Mouse (Mus musculus): ENCODE results near the gene Upp2. TPM values are rescaled to one million over a fixed set of nuclear protein-coding genes. Genes with fewer than 3 reads are reported as not detected.

Upp2 gene
- polyA plus RNA-seq, 1 experiment = 41.1 TPM

GRCm38 (mm10) chr2:58548943-58549342 lies 18.2 kb upstream of the Upp2 start:
- H3K4me3 ChIP-seq (ENCODE audit: insufficient read depth, low read length) = no peak overlapping the region
- H3K4me1 ChIP-seq (ENCODE audit: control insufficient read depth, insufficient read depth, low read length) = peaks cover 1% of the 10 kb centered on the region; the same call in 1 of the 2 replicates
- H3K27ac ChIP-seq (ENCODE audit: insufficient read depth, low read length) = no peak overlapping the region
- TF ChIP-seq POLR2A (IDR thresholded peaks at IDR 0.05; ENCODE audit: extremely low read depth, insufficient read depth, low read length) (no peak), CTCF (IDR thresholded peaks at IDR 0.05; ENCODE audit: extremely low read depth, insufficient read depth, low read length) (no peak)

- H3K4me3 ChIP-seq (ENCODE audit: insufficient read depth, low read length) = no peak overlapping the region
- TF ChIP-seq CTCF (IDR thresholded peaks at IDR 0.05; ENCODE audit: extremely low read depth, insufficient read depth, low read length) (no peak), POLR2A (IDR thresholded peaks at IDR 0.05; ENCODE audit: extremely low read depth, insufficient read depth, low read length) (no peak)
- H3K4me1 ChIP-seq (ENCODE audit: control insufficient read depth, insufficient read depth, low read length) = peaks cover 1% of the 10 kb centered on the region; the same call in 1 of the 2 replicates
- H3K27ac ChIP-seq (ENCODE audit: insufficient read depth, low read length) = no peak overlapping the region
These were observed 17.1 kb upstream of the Upp2 start for GRCm38 (mm10) chr2:58549960-58550359.

GRCm38 (mm10) chr2:58550488-58550887 lies 16.6 kb upstream of the Upp2 start:
- Histone ChIP-seq H3K4me1 (ENCODE audit: control insufficient read depth, insufficient read depth, low read length) (peaks cover 1% of the 10 kb centered on the region; the same call in 1 of the 2 replicates), H3K4me3 (ENCODE audit: insufficient read depth, low read length) (no peak overlapping the region), H3K27ac (ENCODE audit: insufficient read depth, low read length) (no peak overlapping the region)
- TF ChIP-seq CTCF (IDR thresholded peaks at IDR 0.05; ENCODE audit: extremely low read depth, insufficient read depth, low read length) = no peak

GRCm38 (mm10) chr2:58551866-58552265 lies 15.2 kb upstream of the Upp2 start:
- no peak for TF ChIP-seq POLR2A (IDR thresholded peaks at IDR 0.05; ENCODE audit: extremely low read depth, insufficient read depth, low read length)
- no peak for TF ChIP-seq CTCF (IDR thresholded peaks at IDR 0.05; ENCODE audit: extremely low read depth, insufficient read depth, low read length)

GRCm38 (mm10) chr2:58552296-58552695 lies 14.8 kb upstream of the Upp2 start:
- Histone ChIP-seq H3K4me1 (ENCODE audit: control insufficient read depth, insufficient read depth, low read length) (no peaks in the 10 kb centered on the region; the same call in 1 of the 2 replicates), H3K4me3 (ENCODE audit: insufficient read depth, low read length) (no peak overlapping the region), H3K27ac (ENCODE audit: insufficient read depth, low read length) (no peak overlapping the region)
- no peak for TF ChIP-seq POLR2A (IDR thresholded peaks at IDR 0.05; ENCODE audit: extremely low read depth, insufficient read depth, low read length)
- TF ChIP-seq CTCF (IDR thresholded peaks at IDR 0.05; ENCODE audit: extremely low read depth, insufficient read depth, low read length) = no peak

More at GRCm38 (mm10) chr2:58551866-58552265, 15.2 kb upstream of the Upp2 start:
- no peak overlapping the region for H3K27ac ChIP-seq (ENCODE audit: insufficient read depth, low read length)
- H3K4me3 ChIP-seq (ENCODE audit: insufficient read depth, low read length) = no peak overlapping the region
- H3K4me1 ChIP-seq (ENCODE audit: control insufficient read depth, insufficient read depth, low read length) = no peaks in the 10 kb centered on the region; the same call in 1 of the 2 replicates

- TF ChIP-seq POLR2A (IDR thresholded peaks at IDR 0.05; ENCODE audit: extremely low read depth, insufficient read depth, low read length) (no peak), CTCF (IDR thresholded peaks at IDR 0.05; ENCODE audit: extremely low read depth, insufficient read depth, low read length) (no peak)
- Histone ChIP-seq H3K4me3 (ENCODE audit: insufficient read depth, low read length) (no peak overlapping the region), H3K27ac (ENCODE audit: insufficient read depth, low read length) (no peak overlapping the region), H3K4me1 (ENCODE audit: control insufficient read depth, insufficient read depth, low read length) (no peaks in the 10 kb centered on the region; the same call in 1 of the 2 replicates)
These were observed 9.9 kb upstream of the Upp2 start for GRCm38 (mm10) chr2:58557045-58557845.

GRCm38 (mm10) chr2:58562137-58562536 lies 5.0 kb upstream of the Upp2 start:
- H3K4me1 ChIP-seq (ENCODE audit: control insufficient read depth, insufficient read depth, low read length) = peaks cover 4% of the 10 kb centered on the region
- no peak for TF ChIP-seq CTCF (IDR thresholded peaks at IDR 0.05; ENCODE audit: extremely low read depth, insufficient read depth, low read length)
- no peak for TF ChIP-seq POLR2A (IDR thresholded peaks at IDR 0.05; ENCODE audit: extremely low read depth, insufficient read depth, low read length)

GRCm38 (mm10) chr2:58565267-58565666 lies 1.8 kb upstream of the Upp2 start:
- Histone ChIP-seq H3K4me3 (ENCODE audit: insufficient read depth, low read length) (peak overlapping the region; percentile 74), H3K27ac (ENCODE audit: insufficient read depth, low read length) (no peak overlapping the region), H3K4me1 (ENCODE audit: control insufficient read depth, insufficient read depth, low read length) (peaks cover 6% of the 10 kb centered on the region)
- TF ChIP-seq POLR2A (IDR thresholded peaks at IDR 0.05; ENCODE audit: extremely low read depth, insufficient read depth, low read length) (no peak), CTCF (IDR thresholded peaks at IDR 0.05; ENCODE audit: extremely low read depth, insufficient read depth, low read length) (no peak)

More at GRCm38 (mm10) chr2:58562137-58562536, 5.0 kb upstream of the Upp2 start:
- no peak overlapping the region for H3K4me3 ChIP-seq (ENCODE audit: insufficient read depth, low read length)
- H3K27ac ChIP-seq (ENCODE audit: insufficient read depth, low read length) = no peak overlapping the region

- Histone ChIP-seq H3K27ac (ENCODE audit: insufficient read depth, low read length) (peak overlapping the region; percentile 89), H3K4me3 (ENCODE audit: insufficient read depth, low read length) (peak overlapping the region; percentile 74), H3K4me1 (ENCODE audit: control insufficient read depth, insufficient read depth, low read length) (peaks cover 6% of the 10 kb centered on the region)
- TF ChIP-seq POLR2A (IDR thresholded peaks at IDR 0.05; ENCODE audit: extremely low read depth, insufficient read depth, low read length) = no peak
- no peak for TF ChIP-seq CTCF (IDR thresholded peaks at IDR 0.05; ENCODE audit: extremely low read depth, insufficient read depth, low read length)
These were observed 1.1 kb upstream of the Upp2 start for GRCm38 (mm10) chr2:58566049-58566409.

All from cortical plate, adult 2 months (tissue).